Mouse (Mus musculus) thymus, postnatal 36 days (tissue): ENCODE data around the gene Stoml3.

Experiments
- DNase-seq, 2 experiments: peaks; one replicate each; pipeline ENCODE4 v3.0.0; 2022; ENCODE audit warnings: mixed read lengths in 2 of 2

Stoml3 gene

GRCm38 (mm10) chr3:53478419-53479046, 9.9 kb upstream of the Stoml3 start:
- DNase-seq = no peak

DNA sequence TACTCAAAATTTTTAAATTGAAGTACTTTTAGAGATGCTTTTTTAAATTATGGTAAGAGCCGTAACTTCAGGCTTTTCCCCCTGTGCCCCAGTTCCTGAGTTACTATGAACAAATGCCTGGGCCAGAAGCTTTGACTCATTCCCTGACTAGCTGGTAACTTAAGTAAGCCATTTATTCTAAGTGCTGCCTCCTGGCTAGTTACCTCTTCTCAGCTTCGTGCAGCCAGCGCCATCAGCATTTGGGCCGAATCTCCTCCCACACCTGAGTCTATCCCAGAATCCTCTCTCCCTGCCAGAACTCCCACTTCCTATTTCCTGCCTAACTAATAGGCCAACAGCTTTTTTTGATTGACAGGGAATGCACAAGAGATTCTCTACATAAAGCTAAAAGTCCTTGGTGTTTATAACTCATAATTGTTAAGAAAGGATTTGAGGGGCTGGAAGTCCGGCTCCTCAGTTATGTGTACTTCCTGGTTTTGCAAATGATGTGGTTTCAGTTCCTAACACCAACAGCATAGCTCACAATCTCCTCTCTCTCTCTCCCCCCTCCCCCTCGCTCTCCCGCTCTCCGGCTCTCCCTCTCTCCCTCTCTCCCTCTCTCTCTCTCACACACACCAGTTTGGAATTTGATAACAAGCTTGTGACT, 4.9 kb upstream of the Stoml3 start:
- DNase-seq = no peak

- no peak for DNase-seq
Observed at GRCm38 (mm10) chr3:53486561-53486960, 1.9 kb upstream of the Stoml3 start.

GRCm38 (mm10) chr3:53486996-53487576, 1.4 kb upstream of the Stoml3 start:
- DNase-seq = no peak

- no peak for DNase-seq
Observed at GRCm38 (mm10) chr3:53498351-53498905, 10.0 kb downstream of the Stoml3 start.

- DNase-seq = no peak
Observed at GRCm38 (mm10) chr3:53502428-53502827, 14.0 kb downstream of the Stoml3 start.

GRCm38 (mm10) chr3:53513096-53513495, 24.6 kb downstream of the Stoml3 start:
- no peak for DNase-seq

DNA sequence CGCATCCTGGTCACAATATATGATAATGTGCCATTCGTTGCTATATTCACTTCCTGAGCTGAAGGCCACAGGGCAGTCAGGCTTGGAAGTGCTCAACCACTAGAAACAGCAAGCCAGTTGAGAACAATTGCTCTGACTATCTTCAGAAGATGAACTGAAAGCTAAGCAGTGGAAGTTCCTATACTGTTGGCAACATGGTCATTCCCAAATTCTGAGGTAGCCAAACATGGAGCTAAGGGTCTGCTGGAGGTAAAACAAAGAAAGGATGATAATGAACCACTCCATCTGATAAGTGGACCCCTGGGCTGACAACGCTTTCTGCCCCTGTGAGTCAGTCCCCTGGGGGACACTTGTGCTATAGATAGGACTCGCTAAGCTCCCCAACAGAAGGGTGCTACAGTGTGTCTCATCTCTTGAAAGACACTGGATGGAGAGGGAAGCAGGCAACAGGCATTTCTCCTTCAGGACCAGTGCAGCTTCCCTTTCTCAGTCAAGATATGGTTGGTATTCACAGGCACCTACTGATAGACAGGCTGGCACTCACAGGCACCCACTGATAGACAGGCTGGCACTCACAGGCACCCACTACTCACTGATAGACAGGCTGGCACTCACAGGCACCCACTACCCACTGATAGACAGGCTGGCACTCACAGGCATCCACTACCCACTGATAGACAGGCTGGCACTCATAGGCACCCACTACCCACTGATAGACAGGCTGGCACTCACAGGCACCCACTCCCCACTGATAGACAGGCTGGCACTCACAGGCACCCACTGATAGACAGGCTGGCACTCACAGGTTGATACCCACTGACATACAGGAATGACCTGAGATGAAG, 26.0 kb downstream of the Stoml3 start:
- no peak for DNase-seq

DNA sequence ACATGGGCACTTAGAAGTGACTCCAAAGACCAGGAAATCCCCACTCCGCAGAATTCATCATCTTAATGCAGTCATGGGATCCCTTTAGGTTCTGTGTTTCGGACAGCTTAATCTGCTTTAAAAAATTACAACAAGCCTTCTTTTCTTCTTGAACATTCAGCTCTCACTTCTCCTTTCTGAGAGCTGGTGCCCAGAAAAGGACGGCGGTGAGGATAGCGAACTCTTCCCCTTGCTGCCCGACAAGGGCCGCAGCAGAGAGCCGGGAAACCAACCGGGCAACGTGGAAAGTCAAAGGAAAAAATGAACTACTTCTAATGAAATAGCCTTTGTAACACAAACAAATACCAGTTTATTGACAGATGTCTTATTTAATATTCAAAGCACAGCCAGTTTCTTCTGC, 34.3 kb downstream of the Stoml3 start:
- no peak for DNase-seq

GRCm38 (mm10) chr3:53525737-53526136, 37.3 kb downstream of the Stoml3 start:
- peak; percentile 61 to 67 for DNase-seq

GRCm38 (mm10) chr3:53530305-53530704, 41.9 kb downstream of the Stoml3 start:
- no peak for DNase-seq

DNA sequence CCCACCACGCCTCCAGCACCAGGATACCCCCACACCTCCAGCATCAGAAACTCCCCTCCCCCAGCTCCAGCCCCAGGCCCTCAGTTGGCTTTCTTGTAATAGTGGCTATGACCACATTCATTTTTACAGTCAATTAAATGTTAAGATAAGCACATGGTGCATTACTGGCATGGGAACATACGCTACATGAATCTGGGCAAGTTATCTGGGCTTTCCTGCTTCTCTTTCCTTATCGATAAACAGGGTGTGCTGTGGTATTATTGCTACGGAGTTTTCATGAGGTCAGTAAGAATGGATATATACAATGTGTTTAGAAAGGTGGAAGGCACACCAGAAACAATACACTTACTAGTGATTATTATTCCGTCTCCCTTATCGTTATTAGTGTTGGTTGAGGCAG, 43.6 kb downstream of the Stoml3 start:
- DNase-seq = no peak

GRCm38 (mm10) chr3:53552691-53553090, 64.2 kb downstream of the Stoml3 start:
- no peak for DNase-seq

GRCm38 (mm10) chr3:53555031-53555952, 66.8 kb downstream of the Stoml3 start:
- no peak for DNase-seq

DNA sequence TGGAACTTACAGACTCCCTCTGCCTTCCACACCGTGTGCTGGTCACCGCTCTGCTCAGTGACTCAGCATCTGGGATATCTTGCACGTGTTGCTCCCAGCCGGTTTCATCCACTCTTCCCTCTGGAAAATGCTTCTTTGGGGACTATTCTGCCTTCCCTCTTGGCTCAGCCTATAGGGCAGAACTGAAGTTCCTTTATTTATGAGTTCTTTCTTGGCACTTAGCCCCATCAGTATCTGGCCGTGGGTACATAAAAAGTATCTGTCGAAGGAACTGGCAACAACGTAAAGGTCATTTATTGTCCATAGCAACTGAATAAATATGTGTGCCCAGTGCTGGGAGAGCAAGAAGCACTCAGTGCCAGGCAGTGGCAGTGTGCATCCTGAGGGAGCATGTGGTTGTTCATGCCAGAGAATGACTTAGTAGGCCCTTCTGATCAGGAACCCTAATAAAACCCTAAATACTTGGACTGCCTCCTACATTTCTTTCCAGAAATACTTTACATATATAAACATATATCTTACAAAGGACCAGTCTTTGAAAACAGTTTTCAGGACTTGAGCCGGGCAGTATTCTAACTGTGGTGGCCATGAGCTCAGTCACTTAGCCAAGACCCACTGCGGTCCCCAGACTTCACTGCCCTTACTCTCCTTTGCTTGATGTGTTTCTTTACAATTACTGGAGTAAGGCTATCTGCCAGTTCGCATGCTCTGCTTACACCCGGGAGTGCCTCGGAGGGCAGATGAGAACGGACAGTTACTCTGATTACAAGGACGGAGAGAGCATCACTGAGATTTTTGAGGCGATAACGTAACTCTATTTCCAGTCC, 69.1 kb downstream of the Stoml3 start:
- no peak for DNase-seq
